Mouse (Mus musculus): ENCODE results near the gene Brinp2. TPM values are rescaled to one million over a fixed set of nuclear protein-coding genes. Genes with fewer than 3 reads are reported as not detected.

The Brinp2 gene
- total RNA-seq, 2 experiments from 2014 or later, result 76.5 to 80.4 TPM

DNA sequence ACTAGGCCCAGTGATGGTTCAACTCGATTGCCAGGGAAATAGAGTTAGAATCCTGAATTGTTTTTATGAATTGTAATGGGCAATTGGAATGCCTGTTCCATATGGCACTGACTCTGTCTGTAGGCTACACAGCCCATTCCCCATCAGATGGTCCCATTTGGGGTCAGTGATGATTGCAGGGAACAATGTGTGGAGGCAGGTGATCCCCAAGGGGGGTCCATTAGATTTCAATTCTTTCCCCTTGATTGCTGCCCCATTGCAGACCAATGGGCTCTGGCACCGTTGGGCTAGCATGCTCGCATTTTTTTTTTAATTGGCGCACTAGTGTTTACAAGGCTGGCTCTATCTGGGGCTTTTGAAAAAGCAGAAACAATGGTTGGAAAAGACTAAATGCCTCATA lies 136.0 kb downstream of the Brinp2 start:
- no peak for DNase-seq

DNA sequence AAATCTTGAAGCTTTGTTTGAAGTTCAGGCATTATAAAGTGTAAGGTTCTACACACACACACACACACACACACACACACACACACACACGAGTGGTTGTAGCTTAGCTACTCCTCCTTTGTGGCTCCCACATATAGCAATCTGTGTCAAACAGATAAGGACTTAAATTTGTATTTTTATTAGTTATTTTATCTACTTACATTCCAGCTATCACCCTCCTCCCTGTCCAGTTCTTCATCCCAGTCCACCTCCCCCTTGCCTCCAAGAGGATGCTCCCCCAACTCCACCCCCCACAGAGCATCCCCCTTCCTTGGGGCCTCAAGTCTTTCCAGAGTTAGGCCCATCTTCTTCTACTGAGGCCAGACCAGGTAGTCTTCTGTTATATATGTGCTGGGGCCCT lies 137.4 kb downstream of the Brinp2 start:
- no peak for DNase-seq

DNA sequence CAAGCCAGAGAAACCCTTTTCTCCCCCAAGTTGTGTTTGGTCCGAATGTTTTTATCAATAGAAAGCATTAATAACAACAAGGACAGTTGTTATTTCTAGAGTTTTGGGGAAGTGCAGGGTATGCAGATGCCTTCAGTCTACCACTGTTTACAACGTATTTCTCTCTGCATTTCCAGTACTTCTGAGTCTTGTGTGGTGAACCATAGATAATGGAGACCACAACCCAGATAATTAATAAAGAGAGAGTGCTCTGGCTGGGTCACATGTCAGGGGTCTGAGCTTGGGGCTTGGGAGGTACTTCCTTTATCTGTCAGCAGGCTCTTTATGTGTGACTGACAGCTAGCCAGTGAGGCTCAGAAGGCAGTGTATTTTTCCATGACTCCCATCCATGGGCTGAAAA lies 137.8 kb downstream of the Brinp2 start:
- DNase-seq, result no peak

DNA sequence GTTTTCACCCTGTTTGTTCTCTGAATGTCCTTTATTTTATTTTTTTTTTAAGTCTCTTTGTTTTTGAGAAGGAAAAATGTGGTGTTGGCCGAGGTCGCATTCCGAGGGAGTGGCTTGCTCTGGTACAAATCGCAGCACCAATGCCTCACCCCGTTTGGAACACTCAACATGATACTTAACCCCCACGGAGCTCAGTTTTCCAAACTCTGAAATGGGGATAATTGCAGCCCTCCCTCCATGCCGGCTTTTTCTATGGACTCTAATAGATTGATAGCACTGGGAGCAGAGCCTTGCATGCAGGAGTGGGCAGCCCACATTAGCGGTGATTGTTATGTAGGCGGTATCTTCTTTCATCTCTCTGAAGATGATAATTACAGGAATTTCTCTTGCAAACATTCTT lies 140.5 kb downstream of the Brinp2 start:
- DNase-seq, result no peak

DNA sequence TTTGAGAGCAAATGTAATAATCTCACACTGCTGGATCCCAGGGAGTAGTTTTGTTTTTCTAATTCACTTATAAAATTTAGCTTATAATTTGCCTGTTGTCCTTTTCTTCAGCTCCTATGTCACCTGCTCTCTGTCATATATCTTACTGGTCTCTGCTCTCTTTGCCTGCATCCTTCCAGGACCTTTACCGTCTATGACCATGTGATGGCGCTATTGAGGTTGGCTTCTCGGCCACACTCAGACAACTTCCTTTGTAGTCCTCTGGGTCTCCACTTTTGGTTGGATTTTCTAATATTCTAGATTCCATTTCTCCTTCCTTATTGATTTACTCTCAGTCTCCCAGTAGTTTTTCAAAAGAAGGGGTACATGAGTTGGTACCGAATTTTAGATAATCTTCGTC lies 141.4 kb downstream of the Brinp2 start:
- DNase-seq, result peak in 1 of 2 experiments; percentile 13

DNA sequence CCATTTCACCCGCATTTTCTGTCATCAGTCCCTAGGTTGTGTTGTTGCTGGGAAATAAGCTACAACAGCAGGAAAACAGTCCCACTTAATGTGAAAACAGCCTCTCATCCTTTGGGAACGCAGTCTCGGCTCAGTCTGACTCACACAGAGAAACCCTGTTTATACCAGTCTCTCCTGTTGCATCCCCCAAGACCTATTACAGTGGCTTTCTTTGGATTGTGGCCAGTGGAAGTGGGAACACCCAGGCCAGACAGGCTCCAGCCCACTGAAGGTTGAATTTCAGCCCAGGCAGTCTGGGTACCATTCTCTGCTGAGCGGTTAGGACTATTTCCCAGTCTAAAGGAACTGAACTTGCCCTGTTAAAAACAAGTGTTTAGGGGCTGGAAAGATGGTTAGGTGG lies 142.4 kb downstream of the Brinp2 start:
- no peak for DNase-seq

DNA sequence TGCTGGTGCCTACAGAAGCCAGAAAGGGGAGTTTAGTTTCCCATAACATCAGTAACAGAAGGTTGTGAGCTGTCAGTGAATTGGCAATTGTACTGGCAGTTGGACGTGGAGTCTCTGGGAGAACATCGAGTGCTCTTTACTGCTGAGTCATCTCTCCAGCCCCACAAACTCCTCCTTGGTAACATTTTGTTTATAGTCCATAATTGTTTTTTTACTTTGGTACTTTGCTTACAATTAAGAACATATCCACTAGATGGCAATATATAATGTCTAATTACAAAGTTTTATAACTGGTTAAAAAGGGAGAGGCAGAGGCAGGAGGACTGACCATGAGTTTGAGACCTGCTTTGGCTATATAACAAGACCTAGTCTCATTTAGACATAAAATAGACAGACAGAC lies 148.5 kb downstream of the Brinp2 start:
- DNase-seq, result no peak

DNA sequence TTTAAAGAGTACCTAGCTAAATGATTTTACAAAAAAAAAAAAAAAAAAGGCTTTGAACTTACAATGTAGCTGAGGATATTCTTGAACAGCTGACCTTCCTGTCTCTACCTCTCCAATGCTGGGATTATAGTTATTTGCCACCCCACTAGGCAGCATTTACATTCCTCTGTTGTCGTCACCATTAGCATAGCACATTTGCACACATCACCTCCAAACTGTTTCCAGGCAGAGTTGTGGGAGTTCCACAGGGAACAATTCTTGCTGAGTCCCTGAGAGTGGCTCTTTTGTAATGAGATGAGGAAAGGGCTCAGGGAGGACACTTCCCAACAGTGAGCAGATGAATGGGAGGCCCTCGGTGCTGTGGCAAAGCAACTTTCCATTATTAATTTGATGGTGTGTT lies 153.2 kb downstream of the Brinp2 start:
- no peak for DNase-seq

Other genes with a start within 250 kb of the Brinp2 start
- gene Astn1, start 5.9 kb upstream of the Brinp2 start, total RNA-seq (2021), result 100 to 1,000 TPM; 178 to 184 TPM